Mouse (Mus musculus) stomach, embryonic 16.5 days (tissue): ENCODE results near the gene Pigk. TPM values are rescaled to one million over a fixed set of nuclear protein-coding genes. Genes with fewer than 3 reads are reported as not detected.

Source experiments
- ATAC-seq: fragments of 200-750 bp; cut with Nextera tagmentation; 2 replicates; pipeline ENCODE4 v1.8.0; 2017; ENCODE audit warnings: moderate number of reproducible peaks, moderate TSS enrichment; ENCODE audit not compliant: insufficient read depth, low FRiP score
- H3K27ac ChIP-seq: fragments of 300-500 bp; sonication (generic); 2 replicates; pipeline ENCODE4 v1.5.1; 2014; ENCODE audit warnings: low read length
- H3K27me3 ChIP-seq: fragments of 300-500 bp; sonication (generic); 2 replicates; pipeline ENCODE4 v1.6.1; 2014; ENCODE audit warnings: low read length, control low read depth, mixed read lengths; ENCODE audit not compliant: control insufficient read depth, insufficient read depth
- H3K36me3 ChIP-seq: fragments of 300-500 bp; sonication (generic); 2 replicates; pipeline ENCODE4 v1.6.1; 2014; ENCODE audit warnings: low read length; ENCODE audit not compliant: control insufficient read depth, insufficient read depth
- H3K4me1 ChIP-seq: fragments of 300-500 bp; sonication (generic); 2 replicates; pipeline ENCODE4 v1.6.1; 2014; ENCODE audit warnings: low read length, control low read depth, mixed read lengths; ENCODE audit not compliant: control insufficient read depth, insufficient read depth
- H3K4me2 ChIP-seq: fragments of 300-500 bp; sonication (generic); 2 replicates; pipeline ENCODE4 v1.6.1; 2014; ENCODE audit warnings: low read depth, low read length, mixed read lengths
- H3K4me3 ChIP-seq: fragments of 300-500 bp; sonication (generic); replicated peaks from 2 replicates; pipeline ENCODE4 v1.5.1; 2014; ENCODE audit warnings: mild to moderate bottlenecking, low read length
- H3K9ac ChIP-seq: fragments of 300-500 bp; sonication (generic); 2 replicates; pipeline ENCODE4 v1.6.1; 2014; ENCODE audit warnings: low read length
- H3K9me3 ChIP-seq: fragments of 300-500 bp; sonication (generic); replicated peaks from 2 replicates; pipeline ENCODE4 v1.6.1; 2016; ENCODE audit warnings: low read length, control low read depth; ENCODE audit not compliant: control insufficient read depth
- WGBS: fragments of 180-500 bp; shearing (Covaris S2); extraction: QIAGEN DNeasy Blood & Tissue Kit; methylation state at CpG from one replicate; pipeline ENCODE4 v1.1.7; 2014; 5-methylcytosine and 5-hydroxymethylcytosine counted together
- polyA plus RNA-seq: library from polyadenylated mRNA; unstranded; fragments of >200 nt; fragmentation: Nextera tagmentation; extraction: Ambion mirVana; gene quantifications from 2 replicates; pipeline ENCODE4 v1.2.1, GENCODE M21; 2015

Pigk gene
- polyA plus RNA-seq, 1 experiment from 2014 or later: 39.0 TPM

DNA sequence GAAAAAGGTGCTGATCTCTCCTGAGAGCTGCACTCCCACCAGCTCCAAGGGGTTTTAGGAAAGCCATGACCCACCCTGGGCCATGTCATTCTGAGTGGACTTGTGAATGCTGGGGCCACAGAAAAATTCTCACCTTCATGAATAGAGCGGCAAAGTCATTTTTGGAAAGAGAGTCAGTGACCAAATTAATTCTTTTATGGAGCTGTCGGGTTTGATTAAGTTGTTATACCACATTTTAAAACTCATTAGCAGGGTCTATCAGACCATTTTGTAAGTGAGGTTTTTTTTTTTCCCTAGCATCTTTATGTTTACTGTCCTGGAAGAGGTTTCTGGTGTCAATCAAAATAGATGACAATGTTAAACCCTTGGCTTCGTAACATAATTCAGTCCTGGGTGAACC, 169.7 kb downstream of the Pigk start:
- Histone ChIP-seq H3K27me3 (no peaks in the 10 kb centered on the region), H3K27ac (no peak overlapping the region), H3K4me2 (no peak overlapping the region), H3K4me3 (no peak overlapping the region), H3K36me3 (no peaks in the 10 kb centered on the region), H3K4me1 (no peaks in the 10 kb centered on the region; the same call in 1 of the 2 replicates), H3K9me3 (no peaks in the 10 kb centered on the region), H3K9ac (no peak overlapping the region)
- WGBS: 91% methylated on average over 3 of the region's 3 CpGs
- ATAC-seq: no peak

DNA sequence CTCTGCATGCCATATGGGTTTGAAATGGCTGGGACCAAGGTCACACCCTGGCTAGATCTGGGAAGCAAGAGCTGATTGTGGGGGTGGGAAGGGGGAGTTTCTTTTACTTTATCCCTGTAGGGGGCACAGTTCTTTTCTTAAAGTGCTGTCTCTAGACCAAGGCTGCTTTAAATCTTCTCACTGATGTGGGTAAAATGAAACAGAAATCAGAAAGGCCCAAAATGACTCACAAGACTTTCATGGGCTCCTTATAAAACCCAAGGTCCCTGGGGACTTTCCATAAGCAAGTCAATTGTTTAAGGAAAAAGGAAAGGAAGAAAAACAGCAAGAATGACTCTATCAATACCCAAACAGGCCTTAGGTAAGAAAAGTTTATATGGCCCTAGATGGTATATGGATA, 172.8 kb downstream of the Pigk start:
- H3K27ac ChIP-seq: no peak overlapping the region
- no peak overlapping the region for H3K4me3 ChIP-seq
- no peak for ATAC-seq
- H3K9me3 ChIP-seq: no peaks in the 10 kb centered on the region
- no peaks in the 10 kb centered on the region for H3K36me3 ChIP-seq
- no peak overlapping the region for H3K9ac ChIP-seq
- H3K4me1 ChIP-seq: no peaks in the 10 kb centered on the region; the same call in 1 of the 2 replicates
- no peaks in the 10 kb centered on the region for H3K27me3 ChIP-seq
- no peak overlapping the region for H3K4me2 ChIP-seq

DNA sequence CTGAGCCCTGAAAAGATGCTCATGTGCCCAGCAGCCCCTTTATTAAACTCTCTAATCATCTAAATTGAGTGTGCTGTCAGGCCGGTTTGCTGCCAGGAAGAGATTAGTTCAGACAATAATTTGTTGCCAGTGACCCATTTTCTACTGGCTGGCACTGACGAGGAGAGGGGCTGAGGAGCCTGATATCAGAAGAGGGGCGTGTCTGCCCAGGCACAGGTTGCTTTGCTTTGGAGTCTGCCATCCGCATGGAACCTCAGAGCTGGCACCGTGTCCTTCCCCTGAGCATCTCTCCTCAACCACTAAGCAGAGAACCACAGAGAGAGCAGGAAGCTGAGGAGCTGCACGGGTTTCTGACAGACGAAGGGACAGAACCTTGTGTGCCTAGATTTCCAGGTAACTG, 174.2 kb downstream of the Pigk start:
- WGBS: 62% methylated on average over 7 of the region's 7 CpGs
- no peaks in the 10 kb centered on the region for H3K9me3 ChIP-seq
- no peak overlapping the region for H3K9ac ChIP-seq
- H3K4me3 ChIP-seq: no peak overlapping the region
- H3K4me2 ChIP-seq: no peak overlapping the region
- H3K4me1 ChIP-seq: no peaks in the 10 kb centered on the region; the same call in 1 of the 2 replicates
- H3K27me3 ChIP-seq: no peaks in the 10 kb centered on the region
- H3K27ac ChIP-seq: no peak overlapping the region
- ATAC-seq: no peak
- no peaks in the 10 kb centered on the region for H3K36me3 ChIP-seq

DNA sequence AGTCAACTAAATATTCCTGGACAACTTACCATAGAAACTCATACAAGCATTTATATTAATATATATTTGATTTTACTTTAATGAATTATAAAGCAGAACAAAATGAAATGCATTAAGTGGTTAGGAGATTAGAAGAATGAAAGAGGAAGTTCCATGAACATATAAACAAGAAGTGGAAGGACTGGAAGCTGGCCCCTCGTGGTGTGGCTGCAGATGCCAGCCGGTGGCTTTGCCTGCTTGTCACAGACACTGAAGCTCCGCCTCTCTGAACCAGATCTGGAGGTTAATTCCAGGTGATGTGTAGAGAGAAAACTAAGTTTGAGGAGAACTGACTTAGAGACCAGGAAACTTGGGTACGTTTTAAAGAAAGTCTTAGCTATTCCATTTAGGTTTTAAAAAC, 181.0 kb downstream of the Pigk start:
- 40% methylated on average over 4 of the region's 4 CpGs for WGBS
- H3K27ac ChIP-seq: no peak overlapping the region
- no peak overlapping the region for H3K9ac ChIP-seq
- no peaks in the 10 kb centered on the region for H3K27me3 ChIP-seq
- H3K4me3 ChIP-seq: no peak overlapping the region
- no peak for ATAC-seq
- H3K4me1 ChIP-seq: no peaks in the 10 kb centered on the region
- no peak overlapping the region for H3K4me2 ChIP-seq
- H3K36me3 ChIP-seq: no peaks in the 10 kb centered on the region
- H3K9me3 ChIP-seq: no peaks in the 10 kb centered on the region

DNA sequence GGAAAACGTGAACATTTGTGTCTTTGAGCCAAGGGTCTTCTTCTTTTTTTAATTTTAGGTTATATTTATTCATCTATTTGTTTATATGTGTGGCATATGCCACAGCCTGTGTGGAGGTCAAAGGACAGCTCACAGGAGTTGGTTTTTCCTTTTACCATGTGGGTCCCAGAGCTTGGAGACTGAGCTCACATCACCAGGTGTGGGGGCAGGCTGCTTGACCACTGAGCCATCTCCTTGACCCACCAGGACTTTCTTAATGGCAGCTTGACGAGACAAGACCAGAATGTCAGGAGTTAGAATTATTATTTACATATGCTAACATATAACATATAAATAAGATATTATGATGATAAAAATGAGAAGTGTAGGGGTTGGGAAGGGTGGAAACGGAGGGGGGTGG, 182.2 kb downstream of the Pigk start:
- Histone ChIP-seq H3K27ac (no peak overlapping the region), H3K36me3 (no peaks in the 10 kb centered on the region), H3K4me1 (no peaks in the 10 kb centered on the region), H3K4me2 (no peak overlapping the region), H3K9me3 (no peaks in the 10 kb centered on the region), H3K27me3 (no peaks in the 10 kb centered on the region), H3K9ac (no peak overlapping the region), H3K4me3 (no peak overlapping the region)
- WGBS: 60% methylated on average over 3 of the region's 3 CpGs
- no peak for ATAC-seq

DNA sequence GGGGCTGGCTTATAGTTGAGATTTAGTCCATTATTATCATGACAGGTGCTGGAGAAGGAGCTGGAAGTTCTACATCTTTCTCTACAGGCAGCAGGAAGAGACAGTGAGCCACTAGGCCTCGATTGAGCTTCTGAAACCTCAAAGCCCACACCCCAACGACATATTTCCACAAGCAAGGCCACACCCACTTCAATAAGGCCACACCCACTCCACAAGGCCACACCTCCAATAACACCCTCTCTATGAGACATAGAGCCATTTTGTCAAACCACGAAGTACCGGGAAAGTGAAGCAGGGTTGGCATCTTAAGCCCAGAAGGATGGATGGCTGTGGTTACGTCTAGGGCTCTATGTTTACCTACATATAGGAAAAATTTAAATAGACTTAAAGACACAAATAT, 183.3 kb downstream of the Pigk start:
- Histone ChIP-seq H3K4me1 (no peaks in the 10 kb centered on the region), H3K4me2 (no peak overlapping the region), H3K9ac (no peak overlapping the region), H3K4me3 (no peak overlapping the region), H3K27ac (no peak overlapping the region), H3K9me3 (no peaks in the 10 kb centered on the region), H3K36me3 (no peaks in the 10 kb centered on the region), H3K27me3 (no peaks in the 10 kb centered on the region)
- ATAC-seq: no peak
- 80% methylated on average over 5 of the region's 5 CpGs for WGBS

DNA sequence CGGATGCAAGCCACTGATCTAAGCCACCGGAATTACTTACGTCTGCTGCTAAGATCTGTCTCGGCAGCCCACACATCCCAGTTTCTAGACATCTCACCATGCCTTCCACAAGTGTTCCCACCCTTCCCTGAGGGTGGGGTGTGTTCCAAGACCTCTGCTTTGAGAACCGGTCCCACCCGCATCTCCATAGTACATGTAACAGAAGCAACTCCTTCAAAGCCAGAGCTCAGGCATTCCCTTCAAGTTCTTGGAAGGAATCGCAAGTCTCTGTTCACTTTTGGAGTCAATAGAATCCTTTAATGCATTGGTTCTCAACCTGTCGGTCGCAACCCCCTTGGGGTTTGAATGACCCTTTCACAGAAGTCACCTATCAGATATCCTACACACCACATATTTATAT, 185.0 kb downstream of the Pigk start:
- Histone ChIP-seq H3K4me2 (no peak overlapping the region), H3K27me3 (no peaks in the 10 kb centered on the region), H3K9me3 (no peaks in the 10 kb centered on the region), H3K36me3 (no peaks in the 10 kb centered on the region), H3K4me1 (no peaks in the 10 kb centered on the region), H3K4me3 (no peak overlapping the region), H3K9ac (no peak overlapping the region), H3K27ac (no peak overlapping the region)
- 93% methylated on average over 9 of the region's 9 CpGs for WGBS
- no peak for ATAC-seq

DNA sequence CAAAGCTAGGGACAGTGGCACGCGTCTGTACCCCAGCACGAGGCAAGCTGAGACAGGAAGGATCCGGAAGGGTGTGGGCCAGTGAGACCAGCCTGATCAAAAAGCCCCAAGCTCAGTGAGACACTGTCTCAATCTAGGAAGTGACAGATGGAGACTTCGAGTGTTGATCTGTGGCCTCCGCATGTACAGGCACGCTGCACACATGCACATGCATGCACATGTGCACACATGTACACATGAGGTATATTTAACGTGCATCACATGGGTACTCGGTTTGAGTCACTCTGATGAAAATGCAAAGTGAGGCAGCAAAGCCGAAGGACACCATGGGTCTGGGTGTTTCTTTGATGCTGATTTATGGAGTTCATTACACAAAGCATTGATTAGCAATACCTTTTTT, 191.1 kb downstream of the Pigk start:
- 94% methylated on average over 10 of the region's 10 CpGs for whole genome bisulfite sequencing
- Histone ChIP-seq H3K9ac (no peak overlapping the region), H3K27me3 (no peaks in the 10 kb centered on the region), H3K9me3 (no peaks in the 10 kb centered on the region), H3K4me2 (no peak overlapping the region), H3K36me3 (no peaks in the 10 kb centered on the region), H3K4me1 (no peaks in the 10 kb centered on the region), H3K4me3 (no peak overlapping the region), H3K27ac (no peak overlapping the region)
- ATAC-seq: no peak

DNA sequence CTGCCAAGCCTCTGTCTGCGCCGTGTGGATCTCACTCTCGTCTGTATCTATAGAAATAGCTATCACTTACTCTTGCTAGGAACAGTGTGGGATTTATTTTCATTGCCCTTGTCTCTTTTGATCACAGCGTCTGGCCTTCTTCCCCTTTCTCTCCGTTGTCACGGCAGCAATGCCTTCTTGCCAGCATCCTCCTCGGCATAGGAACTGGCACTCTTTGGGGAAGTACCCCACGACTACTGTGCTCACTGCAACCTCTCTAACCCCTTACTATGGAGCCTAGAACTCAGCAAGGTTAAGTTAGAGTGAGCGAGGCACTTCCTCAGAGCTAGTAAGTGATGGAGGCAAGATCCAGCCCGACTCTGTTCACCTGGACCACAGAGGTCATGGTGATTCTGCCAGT, 191.9 kb downstream of the Pigk start:
- Histone ChIP-seq H3K9ac (no peak overlapping the region), H3K27me3 (no peaks in the 10 kb centered on the region), H3K27ac (no peak overlapping the region), H3K4me3 (no peak overlapping the region), H3K4me2 (no peak overlapping the region), H3K9me3 (no peaks in the 10 kb centered on the region), H3K36me3 (no peaks in the 10 kb centered on the region), H3K4me1 (no peaks in the 10 kb centered on the region)
- 74% methylated on average over 10 of the region's 10 CpGs for WGBS
- ATAC-seq: no peak

DNA sequence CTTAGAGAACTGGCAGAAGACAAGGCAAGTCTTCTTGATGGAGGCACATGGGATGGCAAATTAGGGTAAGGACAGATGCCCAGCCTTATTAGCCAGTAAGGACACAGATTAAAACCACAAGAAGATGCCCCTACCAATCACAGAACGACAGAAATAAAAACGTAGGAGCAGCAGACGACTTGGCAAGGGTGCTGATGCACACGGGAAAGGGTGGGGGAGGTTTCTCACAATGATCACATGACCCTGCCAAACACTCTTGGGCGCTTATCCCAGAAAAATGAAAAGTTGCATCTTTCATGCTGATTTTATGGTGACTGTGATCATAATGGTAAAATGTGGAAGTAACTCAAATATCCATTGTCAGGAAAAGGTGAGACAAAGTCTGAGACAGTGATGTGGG, 193.2 kb downstream of the Pigk start:
- Histone ChIP-seq H3K27me3 (no peaks in the 10 kb centered on the region), H3K27ac (no peak overlapping the region), H3K4me3 (no peak overlapping the region), H3K9ac (no peak overlapping the region), H3K9me3 (no peaks in the 10 kb centered on the region), H3K4me1 (no peaks in the 10 kb centered on the region), H3K4me2 (no peak overlapping the region), H3K36me3 (no peaks in the 10 kb centered on the region)
- 68% methylated on average over 5 of the region's 5 CpGs for WGBS
- ATAC-seq: no peak
